Mouse (Mus musculus) fibroblast of lung, adult 2 months (primary cell): ENCODE measurements around the gene Gm13723.

Experiments
- DNase-seq: peaks from one replicate; pipeline ENCODE4 v3.0.0-alpha.2; 2011; ENCODE audit warnings: low read depth

Gene Gm13723

GRCm38 (mm10) chr2:86874702-86875101 lies at the start of gene Gm13723:
TSS of gene Gm13723 (minus strand) at chr2:86874802.
- no peak for DNase-seq

DNA sequence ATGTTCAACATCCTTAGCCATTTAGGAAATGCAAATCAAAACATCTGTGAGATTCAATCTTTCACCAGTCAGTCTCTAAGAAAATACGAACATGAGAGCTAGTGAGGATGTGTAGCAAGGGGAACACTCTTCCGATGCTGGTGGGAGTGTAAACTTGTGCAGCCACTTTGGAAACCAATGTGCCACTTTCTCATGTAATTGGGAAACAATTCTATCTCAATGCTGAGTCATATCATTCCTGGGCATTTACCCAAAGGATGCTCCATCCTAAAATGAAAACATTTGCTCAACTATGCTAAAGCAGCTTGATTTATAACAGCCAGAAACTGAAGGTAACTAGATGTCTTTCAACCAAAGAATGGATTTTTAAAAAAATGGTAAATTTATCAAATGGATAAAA lies 31.0 kb upstream of the Gm13723 start:
- no peak for DNase-seq

DNA sequence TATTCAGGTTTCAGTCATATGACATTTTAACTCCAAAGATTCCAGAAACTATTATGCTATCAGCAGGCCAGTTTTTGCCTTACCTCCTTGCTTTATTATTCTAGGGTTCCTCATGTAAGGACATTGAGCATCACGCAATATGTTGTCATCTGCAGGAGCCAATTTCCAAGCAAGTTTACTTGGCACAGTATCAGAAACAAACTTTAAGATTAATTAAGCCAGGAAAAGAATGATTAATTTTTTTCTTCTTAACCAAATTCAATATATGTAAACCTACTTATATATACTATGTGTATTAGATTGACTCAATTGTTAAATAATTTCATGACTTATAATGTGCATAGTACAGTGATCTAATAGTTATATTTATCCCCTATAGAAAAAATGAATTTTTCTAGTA lies 17.5 kb upstream of the Gm13723 start, which contains the start of gene Olfr1097:
Gene Olfr1097 (minus strand): TSS at position 101 of the 400 bp plus-strand sequence.
- no peak for DNase-seq

DNA sequence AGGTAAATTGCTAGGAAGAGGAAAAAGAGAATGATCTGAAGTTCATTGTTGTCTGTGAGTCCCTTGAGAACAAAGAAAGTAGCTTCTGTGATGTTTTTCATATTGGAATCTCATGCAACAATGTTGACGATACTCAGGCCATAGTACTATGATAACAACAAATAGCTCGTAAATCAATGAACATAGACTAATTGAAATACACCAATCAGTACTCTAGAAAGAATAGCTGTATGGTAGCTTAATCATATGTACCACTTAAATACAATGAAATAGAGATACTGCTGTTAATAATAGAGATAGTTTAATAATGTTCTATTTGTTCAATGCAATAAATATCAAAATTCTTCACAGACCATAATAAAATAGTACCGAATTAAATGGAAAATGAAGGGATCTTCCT lies 23.0 kb downstream of the Gm13723 start, which contains the start of gene Olfr1095:
Gene Olfr1095 (minus strand): TSS at position 101 of the 400 bp plus-strand sequence.
- no peak for DNase-seq

GRCm38 (mm10) chr2:86824363-86824762 lies 50.2 kb downstream of the Gm13723 start, which contains the start of gene Olfr1094:
TSS of gene Olfr1094 (plus strand) at chr2:86824663.
- no peak for DNase-seq
